Mouse (Mus musculus) NIH3T3 (cell line): ENCODE results near the gene Ntng1.
A peak's percentile ranks its signal among the peaks of the same experiment; 100 is the strongest.

Experiments
- DNase-seq: peaks from one replicate; pipeline ENCODE4 v3.0.0-alpha.2; 2012; ENCODE audit warnings: low read depth

Ntng1 gene

GRCm38 (mm10) chr3:110143206-110144061 lies at the start of gene Ntng1:
Gene Ntng1 (minus strand): TSS chr3:110144011.
- DNase-seq, result no peak

DNA sequence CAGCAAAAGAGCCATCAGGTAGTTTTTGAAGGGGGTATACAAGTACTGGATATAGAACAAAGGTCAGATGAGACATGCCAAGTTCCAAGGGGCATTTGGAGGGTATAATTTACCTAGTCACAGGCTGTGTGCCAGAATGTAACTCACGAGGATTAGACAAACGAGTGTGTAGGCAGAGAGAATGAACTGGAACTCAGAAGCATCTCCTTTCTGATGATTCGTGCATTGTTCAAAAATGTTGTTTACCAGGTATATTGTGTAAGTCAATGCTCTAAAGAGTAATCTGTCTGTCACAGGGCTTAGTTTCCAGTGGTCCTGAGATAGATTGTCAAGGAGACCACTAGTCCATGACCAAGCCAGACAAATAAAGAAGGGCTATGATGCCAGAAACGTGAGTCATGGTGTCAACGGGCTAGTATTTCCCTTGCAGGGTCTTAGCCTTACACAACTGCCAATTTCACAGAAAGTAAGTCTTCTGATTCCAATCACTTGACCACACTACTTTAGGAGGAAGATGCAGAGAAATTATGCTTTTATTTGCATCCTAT lies 43.7 kb upstream of the Ntng1 start:
- DNase-seq, result no peak

DNA sequence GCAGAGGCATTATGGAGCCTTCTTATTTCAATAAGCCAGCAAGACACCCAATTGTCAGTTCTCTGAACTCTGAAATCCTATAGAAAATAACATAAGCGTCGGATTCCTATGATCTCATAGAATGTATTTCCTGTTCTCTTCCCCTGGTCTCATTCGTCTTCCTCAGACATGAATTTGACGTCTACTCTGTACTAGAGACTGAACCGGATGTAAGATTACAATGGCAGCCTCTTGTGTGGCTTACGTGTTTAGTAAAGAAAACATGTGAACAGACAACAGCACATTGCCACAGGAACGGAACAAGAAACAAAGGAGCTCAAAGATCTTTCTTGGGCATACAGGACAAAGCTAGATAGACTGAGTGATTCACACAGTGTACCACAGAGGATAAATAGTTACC lies 5.3 kb upstream of the Ntng1 start:
- no peak for DNase-seq

- DNase-seq, result no peak
Observed at GRCm38 (mm10) chr3:110144301-110145055, 667 bp upstream of the Ntng1 start.

DNA sequence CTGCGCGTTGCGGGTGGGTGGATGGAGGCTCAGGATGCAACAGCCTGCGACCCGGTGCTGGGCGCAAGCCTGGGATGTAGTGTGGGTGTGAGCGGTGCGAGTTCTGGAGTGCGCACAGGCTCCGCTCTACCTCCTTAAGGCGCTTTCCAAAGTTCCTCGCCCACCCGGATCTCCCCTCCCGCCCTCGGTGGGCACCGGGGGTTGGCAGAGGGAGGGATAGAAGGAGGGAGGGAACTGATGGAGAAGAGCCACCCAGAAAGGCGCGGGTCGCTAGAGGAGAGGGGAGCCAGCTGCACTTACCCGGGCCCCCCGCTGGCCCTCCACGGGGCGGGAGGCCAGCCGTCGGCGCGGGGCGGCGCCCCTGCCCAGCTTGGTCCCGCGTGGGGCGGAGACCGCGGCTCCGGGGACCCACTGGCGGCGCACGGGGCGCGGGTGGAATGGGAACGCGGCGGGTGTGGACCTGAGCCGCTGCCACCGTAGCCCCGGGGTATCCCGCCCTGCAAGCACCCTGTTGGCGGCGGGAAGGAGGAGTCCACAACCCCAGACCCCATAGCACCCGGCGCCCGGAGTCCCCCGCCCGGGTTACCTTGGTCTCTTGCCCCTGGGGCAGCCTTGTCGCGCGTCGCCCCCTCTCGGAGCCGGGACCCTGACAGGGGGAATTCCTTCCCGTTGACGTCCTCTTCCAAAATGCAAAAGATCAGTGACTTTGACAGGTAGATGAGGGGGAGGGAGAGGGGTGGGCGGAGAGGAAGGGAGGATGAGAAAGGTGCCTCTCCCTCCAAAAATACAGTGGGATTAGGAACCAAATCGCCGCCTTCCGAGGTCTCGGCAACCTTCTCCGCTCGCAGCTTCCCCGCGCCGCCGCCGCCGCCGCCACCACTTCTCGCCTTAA lies 1.3 kb downstream of the Ntng1 start:
- no peak for DNase-seq

DNA sequence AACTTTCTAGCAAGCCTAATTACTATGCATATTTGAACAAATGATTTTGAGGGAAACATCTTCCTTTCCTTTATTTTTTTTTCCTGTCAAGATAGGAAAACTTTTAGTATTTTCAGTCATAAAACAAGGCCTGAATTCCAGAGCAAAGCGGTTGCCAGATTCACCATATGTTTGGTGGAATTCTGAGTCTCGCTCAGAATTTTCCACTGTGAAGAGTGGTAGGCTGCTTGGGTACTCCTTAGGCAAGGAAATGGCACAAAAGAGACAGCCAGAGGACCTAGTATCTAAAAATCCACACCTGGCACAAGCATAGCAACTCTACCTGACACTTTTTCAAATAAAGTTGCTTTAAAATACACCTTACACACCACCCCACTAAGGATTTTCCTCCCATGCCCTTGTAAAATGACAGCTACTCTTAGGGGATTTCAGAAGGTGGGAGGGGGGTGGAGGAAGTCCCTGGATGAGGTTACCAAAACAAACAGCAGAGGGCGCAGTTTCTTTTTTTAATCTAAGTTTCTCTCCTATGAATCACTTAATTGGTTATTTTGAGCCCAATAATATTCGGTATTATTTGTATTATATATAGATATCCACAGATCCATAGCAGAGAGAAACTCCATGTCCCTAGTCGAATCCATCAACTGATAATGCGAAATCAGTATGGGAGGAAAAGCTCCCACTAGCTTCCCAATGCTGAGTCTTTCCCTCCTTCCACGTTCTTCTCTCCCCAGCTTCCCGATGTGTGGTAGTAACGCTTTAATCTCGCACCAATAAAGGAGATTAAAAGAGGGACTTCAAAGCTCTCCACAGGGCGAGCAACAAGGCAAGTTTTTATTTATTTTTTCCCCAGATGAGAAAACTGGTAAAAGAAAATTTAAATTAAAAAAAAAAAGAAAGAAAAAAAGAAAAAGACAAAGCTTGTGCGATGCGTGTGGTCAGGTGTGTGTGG lies 2.2 kb downstream of the Ntng1 start:
- peak; percentile 28 for DNase-seq

- no peak for DNase-seq
Observed at GRCm38 (mm10) chr3:110136115-110136514, 7.7 kb downstream of the Ntng1 start.

- no peak for DNase-seq
Observed at GRCm38 (mm10) chr3:110133150-110133549, 10.7 kb downstream of the Ntng1 start.

- no peak for DNase-seq
Observed at GRCm38 (mm10) chr3:110132289-110132688, 11.5 kb downstream of the Ntng1 start.

DNA sequence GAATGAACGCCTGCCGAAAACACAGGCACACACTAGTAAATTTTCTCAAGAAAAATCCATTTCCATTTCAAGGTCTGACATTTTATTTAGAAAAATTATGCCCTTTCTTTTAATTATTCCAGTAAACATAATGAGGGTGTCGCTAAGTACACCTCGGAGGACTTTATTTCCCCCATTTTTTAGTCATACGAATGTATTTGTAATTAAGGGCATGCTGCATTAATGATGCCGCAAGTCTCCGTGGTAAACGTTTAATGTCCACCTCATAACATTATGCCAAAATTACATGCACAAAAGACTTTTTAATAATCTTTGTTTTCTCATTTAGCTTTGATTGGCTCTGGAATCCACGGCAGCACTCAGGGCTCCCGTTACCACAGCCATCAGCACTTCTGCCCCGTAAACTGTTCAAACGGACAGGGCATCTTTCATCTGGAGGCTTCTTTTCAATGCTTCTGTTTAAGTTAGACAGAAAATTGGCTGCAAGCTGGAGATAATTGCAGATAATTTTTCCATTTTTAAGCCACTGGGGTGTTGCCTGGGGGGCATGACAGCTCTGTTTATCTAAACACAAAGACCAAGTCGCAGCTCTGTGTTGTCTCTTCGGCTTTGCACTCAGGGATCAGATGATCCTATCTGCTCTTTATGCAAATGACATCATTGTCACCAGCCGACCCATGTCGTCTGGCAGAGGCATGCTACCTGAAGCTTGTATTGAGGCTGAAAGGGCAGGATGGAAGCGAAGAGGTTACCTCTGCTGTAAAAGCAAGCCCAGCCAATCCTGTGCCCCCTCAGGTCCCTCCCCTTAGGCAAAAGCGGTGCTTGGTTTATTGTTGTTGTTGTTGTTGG lies 12.5 kb downstream of the Ntng1 start:
- no peak for DNase-seq

DNA sequence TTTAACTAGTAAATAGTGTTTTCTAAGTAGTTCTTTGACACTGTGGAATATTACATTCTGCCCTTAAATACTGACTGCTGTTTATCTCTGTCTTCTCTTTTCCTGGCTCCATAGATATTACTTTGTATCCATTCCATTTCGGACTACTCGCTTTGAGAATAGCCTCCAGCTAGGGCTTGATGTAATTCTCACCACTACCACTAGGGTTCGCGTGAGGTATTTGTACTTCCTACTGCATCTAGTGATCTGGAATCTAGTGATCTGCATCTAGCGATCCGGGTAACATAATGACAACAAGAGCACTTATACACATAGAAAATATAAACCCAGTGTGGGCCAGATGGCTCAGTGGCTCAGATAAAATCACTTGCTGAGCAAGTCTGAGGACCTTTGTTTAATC lies 14.2 kb downstream of the Ntng1 start:
- peak; percentile 28 for DNase-seq

DNA sequence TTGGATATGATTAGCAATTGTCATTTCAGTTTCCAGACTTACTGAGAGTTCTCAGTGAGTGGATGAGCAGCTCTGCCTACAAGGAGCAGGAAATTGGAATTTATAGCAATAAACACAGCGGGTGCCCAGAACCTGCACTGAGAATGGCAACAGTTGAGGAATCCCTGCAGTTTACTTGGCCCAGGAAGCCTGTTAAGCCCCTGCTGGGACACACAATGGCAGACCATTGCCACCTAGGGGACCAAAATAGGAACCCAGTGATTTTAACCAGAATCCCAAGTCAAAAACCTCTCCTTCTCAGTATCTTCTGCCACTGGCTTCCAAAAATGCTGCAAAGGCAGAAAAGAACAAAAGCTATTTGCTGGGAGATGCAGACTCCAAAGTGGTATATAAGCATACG lies 37.8 kb downstream of the Ntng1 start:
- DNase-seq, result no peak

- no peak for DNase-seq
Observed at GRCm38 (mm10) chr3:110094407-110094806, 49.4 kb downstream of the Ntng1 start.

DNA sequence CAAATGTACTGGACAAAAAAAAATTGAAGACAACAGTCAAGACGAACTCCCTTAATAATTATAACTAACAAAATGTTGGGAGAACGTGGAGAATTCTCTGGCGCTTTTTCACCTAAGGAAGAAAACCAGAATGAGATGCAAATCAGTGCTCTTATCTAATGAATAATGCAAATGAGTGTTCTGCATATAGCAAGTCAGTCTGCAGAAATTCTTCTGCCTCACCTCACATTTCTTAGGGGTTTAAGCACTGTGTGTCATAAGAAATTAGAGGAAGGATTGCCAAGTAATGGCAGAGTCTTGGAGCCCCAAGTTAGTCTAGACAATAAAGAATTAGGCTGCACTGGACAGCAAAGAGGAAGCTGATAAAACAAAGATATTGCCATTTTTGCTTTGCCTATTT lies 49.8 kb downstream of the Ntng1 start:
- no peak for DNase-seq

DNA sequence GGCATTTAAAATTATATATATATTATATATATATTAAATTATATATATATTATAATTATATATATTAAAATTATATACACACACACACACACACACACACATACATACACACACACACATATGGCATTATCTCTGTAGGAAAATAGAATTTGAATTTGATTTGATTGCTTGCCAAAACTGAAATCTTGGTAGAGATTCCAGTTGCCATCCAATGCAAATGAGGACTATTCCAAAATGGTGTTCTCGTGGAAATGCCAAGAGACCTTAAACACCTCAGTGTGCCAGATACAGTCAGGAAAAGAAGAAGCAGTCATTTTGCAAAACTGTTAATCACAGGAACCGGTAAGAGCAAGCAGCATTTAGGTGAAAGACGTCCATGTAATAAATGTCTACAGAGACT lies 51.3 kb downstream of the Ntng1 start:
- DNase-seq, result no peak

DNA sequence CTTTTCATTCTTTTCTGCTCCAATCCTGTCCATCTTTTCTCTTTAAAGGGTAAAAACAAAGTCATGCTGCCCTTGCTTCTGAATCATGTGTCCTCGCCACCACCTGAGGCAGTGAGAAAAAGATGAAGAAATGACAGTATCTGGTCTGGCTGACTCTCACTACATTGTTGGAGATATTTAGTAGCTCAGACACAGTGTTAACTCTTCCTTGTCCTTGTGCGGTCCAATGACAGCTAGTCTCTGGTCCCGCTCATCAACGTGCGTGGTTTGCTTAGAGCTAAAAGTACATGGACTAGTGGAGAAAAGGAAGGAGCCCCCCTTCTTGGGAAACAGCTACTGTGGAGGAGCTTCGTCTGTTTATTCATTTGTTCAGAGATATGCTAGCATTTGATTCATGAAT lies 56.6 kb downstream of the Ntng1 start:
- DNase-seq, result no peak

DNA sequence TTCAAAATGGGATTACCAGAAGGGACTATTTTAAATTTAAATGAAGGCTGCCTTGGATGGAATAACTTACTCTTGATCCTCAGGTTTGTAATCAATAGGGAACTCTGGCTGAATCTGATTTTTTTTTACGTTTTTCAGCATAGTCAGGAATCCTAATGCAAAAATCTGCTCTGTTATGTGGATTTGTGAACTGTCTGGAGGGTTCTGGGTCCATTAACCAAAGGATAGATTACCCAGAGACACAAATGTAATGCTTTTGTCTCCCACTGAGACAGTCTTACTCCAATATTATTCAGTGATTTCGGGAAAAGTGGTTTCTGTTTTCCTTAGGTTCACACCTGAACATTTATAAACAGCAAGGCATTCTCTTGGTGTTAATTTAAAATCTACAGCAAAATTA lies 58.5 kb downstream of the Ntng1 start:
- no peak for DNase-seq

DNA sequence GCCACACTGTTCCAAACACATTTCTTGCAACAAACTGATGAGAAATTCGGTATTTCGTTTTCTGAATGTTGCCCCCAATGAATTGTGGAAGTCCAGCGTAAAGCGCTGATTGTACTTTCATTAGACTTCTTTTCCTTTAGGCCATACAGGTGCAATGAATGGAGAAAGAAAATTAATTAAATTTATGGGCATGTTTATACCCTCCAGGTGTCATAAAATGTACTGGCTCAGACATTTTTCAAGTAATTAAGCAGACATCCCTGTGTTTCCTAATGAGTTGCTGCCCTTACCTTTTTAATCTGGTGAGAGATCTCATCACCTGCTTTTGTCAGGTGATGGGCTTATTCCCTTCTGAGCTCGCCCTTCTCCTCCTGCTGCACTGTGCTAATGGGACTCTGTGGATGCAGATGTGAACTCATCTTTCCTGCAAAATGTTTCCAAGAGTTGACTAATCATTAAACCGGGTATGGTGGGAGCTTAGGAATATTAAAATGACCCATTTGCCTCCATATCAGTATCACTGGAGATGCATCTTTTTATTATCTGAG lies 79.0 kb downstream of the Ntng1 start:
- DNase-seq, result no peak

- DNase-seq, result no peak
Observed at GRCm38 (mm10) chr3:110055915-110056314, 87.9 kb downstream of the Ntng1 start.

DNA sequence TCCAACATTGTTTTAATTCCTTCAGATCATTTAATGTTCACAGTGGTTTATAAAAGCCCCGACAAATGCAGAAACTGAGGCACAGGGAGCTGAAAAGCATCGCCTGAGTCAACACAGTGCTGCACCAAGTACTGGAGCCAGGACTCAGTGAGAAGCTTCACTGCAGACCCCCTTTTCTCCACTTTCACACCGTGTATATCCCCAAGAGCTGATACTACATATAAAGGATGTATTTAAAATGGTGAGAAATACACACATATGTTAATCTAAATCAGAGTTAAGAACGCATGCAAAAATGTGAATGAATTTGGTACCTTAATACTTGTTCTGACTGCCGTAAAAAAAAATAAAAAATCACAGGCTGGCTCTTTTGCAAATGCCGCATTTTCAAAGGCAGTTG lies 88.4 kb downstream of the Ntng1 start:
- DNase-seq, result no peak
